ENCODE assay signal across 8 mouse cellular contexts in the genomic region with DNA sequence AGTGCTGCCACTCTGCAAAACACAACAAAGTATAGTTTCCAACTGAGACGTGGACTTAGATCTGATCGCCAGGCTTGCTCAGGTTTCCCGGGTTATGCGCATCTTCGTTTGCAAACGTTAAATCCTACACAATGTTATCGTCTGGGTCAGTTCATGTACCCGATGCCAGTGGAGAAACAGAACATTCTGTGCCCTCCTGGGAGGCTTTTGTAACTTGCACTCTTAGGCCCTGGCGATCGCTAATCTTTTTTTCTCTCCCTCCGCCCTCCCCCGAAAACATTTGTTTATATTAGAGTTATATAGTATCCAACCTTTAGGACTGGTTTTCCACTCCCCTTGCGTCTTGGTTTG. TPM values are rescaled to one million over a fixed set of nuclear protein-coding genes. Genes with fewer than 3 reads are reported as not detected.
DNase-seq lines count a peak whose midpoint lies in the region; ATAC-seq lines count a peak whose summit lies in the region.

No protein-coding gene starts in this region.

- no peak for ATAC-seq in heart, embryonic 16.5 days (replicated peaks; ENCODE audit: extremely low read depth, insufficient read depth, low FRiP score)
- no peak for ATAC-seq in embryonic facial prominence, embryonic 11.5 days (replicated peaks; ENCODE audit: insufficient number of reproducible peaks, low FRiP score, low TSS enrichment, low read depth)
- no peak for ATAC-seq in hindbrain, embryonic 14.5 days (ENCODE audit: low FRiP score)
- ATAC-seq in midbrain, embryonic 11.5 days (ENCODE audit: low FRiP score): no peak
- no peak for ATAC-seq in monocyte, adult 5-6 weeks (replicated peaks; ENCODE audit: insufficient number of reproducible peaks, low FRiP score, low TSS enrichment, poor library complexity, severe bottlenecking)

- WGBS in heart, embryonic 16.5 days: 14% methylated on average over 13 of the region's 13 CpGs
- WGBS in embryonic facial prominence, embryonic 11.5 days: 8% methylated on average over 13 of the region's 13 CpGs
- WGBS in hindbrain, embryonic 14.5 days: 9% methylated on average over 13 of the region's 13 CpGs
- WGBS in midbrain, embryonic 11.5 days: 6% methylated on average over 13 of the region's 13 CpGs

- intact Hi-C loops in heart, postnatal 36 days (cut with DNase I): no loop called here

- no peaks in the 10 kb centered on the region for H3K36me3 ChIP-seq in heart, embryonic 16.5 days (ENCODE audit: control insufficient read depth, insufficient read depth)
- no peaks in the 10 kb centered on the region for H3K36me3 ChIP-seq in embryonic facial prominence, embryonic 11.5 days (replicated peaks; ENCODE audit: control insufficient read depth, insufficient read depth, low read depth, low read length)
- H3K36me3 ChIP-seq in hindbrain, embryonic 14.5 days (replicated peaks; ENCODE audit: control insufficient read depth, insufficient read depth): no peaks in the 10 kb centered on the region
- H3K36me3 ChIP-seq in midbrain, embryonic 11.5 days (ENCODE audit: control insufficient read depth, insufficient read depth, low read length): no peaks in the 10 kb centered on the region

- no peak for DNase-seq in heart, postnatal 36 days
- DNase-seq in embryonic facial prominence, embryonic 11.5 days (ENCODE audit: low spot score): peak; percentile 9
- no peak for DNase-seq in hindbrain, embryonic 14.5 days (ENCODE audit: low spot score)
- DNase-seq in midbrain, embryonic 11.5 days (ENCODE audit: low spot score, missing footprints): no peak
- DNase-seq in cerebellum, postnatal 10 days: no peak
- no peak for DNase-seq in gastrocnemius, postnatal 10 days

- H3K9me3 ChIP-seq in heart, embryonic 16.5 days (replicated peaks; ENCODE audit: control insufficient read depth, low read length): no peaks in the 10 kb centered on the region
- H3K9me3 ChIP-seq in embryonic facial prominence, embryonic 11.5 days (replicated peaks; ENCODE audit: control insufficient read depth, low read length): no peaks in the 10 kb centered on the region
- H3K9me3 ChIP-seq in hindbrain, embryonic 14.5 days (ENCODE audit: control insufficient read depth, low read length): no peaks in the 10 kb centered on the region
- H3K9me3 ChIP-seq in midbrain, embryonic 11.5 days (ENCODE audit: control insufficient read depth, low read length): no peaks in the 10 kb centered on the region

- H3K27ac ChIP-seq in heart, embryonic 16.5 days (ENCODE audit: low read length): no peak overlapping the region
- H3K27ac ChIP-seq in embryonic facial prominence, embryonic 11.5 days (replicated peaks; ENCODE audit: low read depth, low read length): no peak overlapping the region
- no peak overlapping the region for H3K27ac ChIP-seq in hindbrain, embryonic 14.5 days
- no peak overlapping the region for H3K27ac ChIP-seq in midbrain, embryonic 11.5 days (ENCODE audit: low read depth, low read length)

- peak overlapping the region; percentile 91 for H3K4me2 ChIP-seq in heart, embryonic 16.5 days (ENCODE audit: low read depth, low read length)
- peak overlapping the region; percentile 65 for H3K4me2 ChIP-seq in embryonic facial prominence, embryonic 11.5 days (ENCODE audit: low read depth, low read length)
- H3K4me2 ChIP-seq in hindbrain, embryonic 14.5 days (replicated peaks): peak overlapping the region; percentile 71
- peak overlapping the region; percentile 72 for H3K4me2 ChIP-seq in midbrain, embryonic 11.5 days

- peaks cover 12% of the 10 kb centered on the region for H3K4me1 ChIP-seq in heart, embryonic 16.5 days (ENCODE audit: control insufficient read depth, insufficient read depth, low read length)
- no peaks in the 10 kb centered on the region for H3K4me1 ChIP-seq in embryonic facial prominence, embryonic 11.5 days (ENCODE audit: control insufficient read depth, insufficient read depth, low read length)
- H3K4me1 ChIP-seq in hindbrain, embryonic 14.5 days (replicated peaks; ENCODE audit: control insufficient read depth, insufficient read depth, low read length): peaks cover 11% of the 10 kb centered on the region; the same call in 1 of the 2 replicates
- peaks cover 11% of the 10 kb centered on the region for H3K4me1 ChIP-seq in midbrain, embryonic 11.5 days (ENCODE audit: control insufficient read depth, insufficient read depth, low read length)

- peak overlapping the region; percentile 64 for H3K4me3 ChIP-seq in heart, embryonic 16.5 days (ENCODE audit: low read length)
- peak overlapping the region; percentile 37 for H3K4me3 ChIP-seq in embryonic facial prominence, embryonic 11.5 days (ENCODE audit: low read depth, low read length)
- H3K4me3 ChIP-seq in hindbrain, embryonic 14.5 days (replicated peaks; ENCODE audit: low read length): peak overlapping the region; percentile 40
- H3K4me3 ChIP-seq in midbrain, embryonic 11.5 days (ENCODE audit: low read depth, low read length): peak overlapping the region; percentile 41

- peaks cover 26% of the 10 kb centered on the region for H3K27me3 ChIP-seq in heart, embryonic 16.5 days (ENCODE audit: control insufficient read depth, insufficient read depth, low read length)
- peaks cover 30% of the 10 kb centered on the region for H3K27me3 ChIP-seq in embryonic facial prominence, embryonic 11.5 days (ENCODE audit: control insufficient read depth, insufficient read depth, low read length)
- peaks cover 60% of the 10 kb centered on the region for H3K27me3 ChIP-seq in hindbrain, embryonic 14.5 days (ENCODE audit: control insufficient read depth, insufficient read depth, low read length)
- H3K27me3 ChIP-seq in midbrain, embryonic 11.5 days (ENCODE audit: control insufficient read depth, insufficient read depth, low read length): peaks cover 40% of the 10 kb centered on the region

- H3K9ac ChIP-seq in heart, embryonic 16.5 days (ENCODE audit: low read length): peak overlapping the region; percentile 73
- no peak overlapping the region for H3K9ac ChIP-seq in embryonic facial prominence, embryonic 11.5 days (replicated peaks; ENCODE audit: low read length)
- no peak overlapping the region for H3K9ac ChIP-seq in hindbrain, embryonic 14.5 days
- H3K9ac ChIP-seq in midbrain, embryonic 11.5 days (ENCODE audit: low read length): no peak overlapping the region

RNA-seq across cellular contexts. Expression of a gene that starts 0.4 kb away (rescaled TPM):
- polyA plus RNA-seq in heart, embryonic 16.5 days (2015; fragmentation: Nextera tagmentation; extraction: Ambion mirVana): 2.9 and 4.6 TPM in 2 replicates
- total RNA-seq in heart, postnatal 36 days (2021): under 1 TPM in 1 of 2 experiments, not detected in 1; 0.19 TPM
- 5.9 and 6.4 TPM in 2 replicates for polyA plus RNA-seq in embryonic facial prominence, embryonic 11.5 days (2014; fragmentation: Nextera tagmentation; extraction: Ambion mirVana)
- 0.76 and 0.83 TPM in 2 replicates for polyA plus RNA-seq in hindbrain, embryonic 14.5 days (2014; fragmentation: Nextera tagmentation; extraction: Ambion mirVana)
- polyA plus RNA-seq in midbrain, embryonic 11.5 days (2014; fragmentation: Nextera tagmentation; extraction: Ambion mirVana): 0.57 and 0.94 TPM in 2 replicates
- not detected in 3 replicates for total RNA-seq in monocyte, adult 5-6 weeks (2017)
- total RNA-seq in gastrocnemius, postnatal 10 days (2021): not detected
